9 mouse cellular contexts compared by ENCODE assay signal in genomic region chr12:86973216-86973615, GRCm38 (mm10). TPM values are rescaled to one million over a fixed set of nuclear protein-coding genes. Genes with fewer than 3 reads are reported as not detected.
DNase-seq lines count a peak whose midpoint lies in the region; ATAC-seq and TF ChIP-seq lines count a peak whose summit lies in the region.
"Had no signal": no experiment of that assay in that cellular context is flagged by ENCODE, and none has a peak within 500 bp of the region (broad histone marks: within the 10 kb centered on the region; RNA-seq: fewer than 3 reads in every experiment).

No protein-coding gene starts in this region.

- H3K4me3 ChIP-seq in layer of hippocampus, adult 2 months, result no peak overlapping the region
- no peak overlapping the region for H3K4me3 ChIP-seq in forebrain, embryonic 12.5 days (replicated peaks)
- H3K4me3 ChIP-seq in lung, embryonic 15.5 days, result no peak overlapping the region
- H3K4me3 ChIP-seq in stomach, embryonic 16.5 days (replicated peaks; ENCODE audit: low read length), result no peak overlapping the region

- peaks cover 18% of the 10 kb centered on the region for H3K27me3 ChIP-seq in forebrain, embryonic 12.5 days
- peaks cover 2% of the 10 kb centered on the region for H3K27me3 ChIP-seq in lung, embryonic 15.5 days
- H3K27me3 ChIP-seq in stomach, embryonic 16.5 days (ENCODE audit: control insufficient read depth, insufficient read depth, low read length), result no peaks in the 10 kb centered on the region

- ATAC-seq in forebrain, embryonic 12.5 days (ENCODE audit: low FRiP score), result no peak
- ATAC-seq in lung, embryonic 15.5 days (ENCODE audit: borderline replicate concordance, extremely low read depth, low FRiP score, low TSS enrichment), result peak; percentile 73
- ATAC-seq in stomach, embryonic 16.5 days (ENCODE audit: insufficient read depth, low FRiP score), result peak; percentile 68

- 39% methylated on average over 7 of the region's 7 CpGs for WGBS in forebrain, embryonic 12.5 days
- WGBS in lung, embryonic 15.5 days, result 6% methylated on average over 7 of the region's 7 CpGs
- 10% methylated on average over 7 of the region's 7 CpGs for WGBS in stomach, embryonic 16.5 days

- H3K4me1 ChIP-seq in forebrain, embryonic 12.5 days, result peaks cover 43% of the 10 kb centered on the region
- peaks cover 36% of the 10 kb centered on the region for H3K4me1 ChIP-seq in lung, embryonic 15.5 days
- peaks cover 36% of the 10 kb centered on the region for H3K4me1 ChIP-seq in stomach, embryonic 16.5 days (ENCODE audit: control insufficient read depth, insufficient read depth, low read length)

- no peak overlapping the region for H3K9ac ChIP-seq in forebrain, embryonic 12.5 days
- no peak overlapping the region for H3K9ac ChIP-seq in lung, embryonic 15.5 days
- H3K9ac ChIP-seq in stomach, embryonic 16.5 days (ENCODE audit: low read length), result no peak overlapping the region

- H3K27ac ChIP-seq in layer of hippocampus, adult 2 months, result 0 out of 2 replicates have a peak overlapping the region, but pooled peaks have one; percentile 4
- peak overlapping the region; percentile 78 for H3K27ac ChIP-seq in forebrain, embryonic 12.5 days
- peak overlapping the region; percentile 76 for H3K27ac ChIP-seq in lung, embryonic 15.5 days
- H3K27ac ChIP-seq in stomach, embryonic 16.5 days (ENCODE audit: low read length), result peak overlapping the region; percentile 70

- H3K36me3 ChIP-seq in forebrain, embryonic 12.5 days (replicated peaks), result no peaks in the 10 kb centered on the region
- H3K36me3 ChIP-seq in lung, embryonic 15.5 days, result no peaks in the 10 kb centered on the region
- H3K36me3 ChIP-seq in stomach, embryonic 16.5 days (ENCODE audit: control insufficient read depth, insufficient read depth, low read length), result no peaks in the 10 kb centered on the region

- no peaks in the 10 kb centered on the region for H3K9me3 ChIP-seq in forebrain, embryonic 12.5 days
- no peaks in the 10 kb centered on the region for H3K9me3 ChIP-seq in lung, embryonic 15.5 days
- no peaks in the 10 kb centered on the region for H3K9me3 ChIP-seq in stomach, embryonic 16.5 days (replicated peaks; ENCODE audit: control insufficient read depth, low read length)

- peak in 1 of 2 experiments; percentile 57 for DNase-seq in layer of hippocampus, adult 2 months (ENCODE audit: low spot score in 2 of 2)
- no peak for DNase-seq in layer of hippocampus, adult 9-10 months (ENCODE audit: low spot score)
- peak; percentile 81 for DNase-seq in adrenal gland, adult 2 months
- DNase-seq in kidney, adult 18-20 months, result peak; percentile 84
- DNase-seq in thymus, postnatal 0 days (ENCODE audit: low spot score), result no peak

- no peak overlapping the region for H3K4me2 ChIP-seq in forebrain, embryonic 12.5 days
- H3K4me2 ChIP-seq in lung, embryonic 15.5 days, result no peak overlapping the region
- H3K4me2 ChIP-seq in stomach, embryonic 16.5 days (ENCODE audit: low read depth, low read length), result peak overlapping the region; percentile 10

- no peak for TF ChIP-seq CTCF in layer of hippocampus, adult 2 months (conservative IDR thresholded peaks at IDR 0.05)

RNA-seq across cellular contexts. Expression of gene Zdhhc22, which starts 17.0 kb away (rescaled TPM):
- total RNA-seq in layer of hippocampus, adult 2 months (2021), result 1 to 10 TPM; 8.6 to 9.0 TPM
- total RNA-seq in adrenal gland, adult 2 months (2021), result 1 to 10 TPM; 1.2 to 1.4 TPM
- polyA plus RNA-seq in adrenal gland, adult 2 months (2012; rRNA removed), result 3.1 and 5.2 TPM in 2 replicates
- polyA plus RNA-seq in forebrain, embryonic 12.5 days (2016; fragmentation: Nextera tagmentation; extraction: Ambion mirVana), result 1.1 and 1.6 TPM in 2 replicates
- 0.12 TPM in 1 of 2 replicates, not detected in the other for polyA plus RNA-seq in lung, embryonic 15.5 days (2015; fragmentation: Nextera tagmentation; extraction: Ambion mirVana)
- 0.43 and 0.91 TPM in 2 replicates for polyA plus RNA-seq in stomach, embryonic 16.5 days (2015; fragmentation: Nextera tagmentation; extraction: Ambion mirVana)
- polyA plus RNA-seq in thymus, postnatal 0 days (2015; fragmentation: Nextera tagmentation; extraction: Ambion mirVana), result 0.05 TPM in 2 replicates
- total RNA-seq: gastrocnemius, adult 8-10 months had no signal

RNA-seq across cellular contexts. Expression of gene Cipc, which starts 26.4 kb away (rescaled TPM):
- total RNA-seq in layer of hippocampus, adult 2 months (2021), result 10 to 100 TPM; 73.4 to 83.6 TPM
- total RNA-seq in adrenal gland, adult 2 months (2021), result 10 to 100 TPM; 17.9 to 29.3 TPM
- polyA plus RNA-seq in adrenal gland, adult 2 months (2012; rRNA removed), result 38.5 and 39.8 TPM in 2 replicates
- 49.5 and 51.4 TPM in 2 replicates for polyA plus RNA-seq in forebrain, embryonic 12.5 days (2016; fragmentation: Nextera tagmentation; extraction: Ambion mirVana)
- polyA plus RNA-seq in lung, embryonic 15.5 days (2015; fragmentation: Nextera tagmentation; extraction: Ambion mirVana), result 18.0 and 19.2 TPM in 2 replicates
- 17.8 and 18.1 TPM in 2 replicates for polyA plus RNA-seq in stomach, embryonic 16.5 days (2015; fragmentation: Nextera tagmentation; extraction: Ambion mirVana)
- polyA plus RNA-seq in thymus, postnatal 0 days (2015; fragmentation: Nextera tagmentation; extraction: Ambion mirVana), result 18.8 and 20.1 TPM in 2 replicates

RNA-seq across cellular contexts. Expression of gene Tmem63c, which starts 47.9 kb away (rescaled TPM):
- 10 to 100 TPM; 38.1 to 39.3 TPM for total RNA-seq in layer of hippocampus, adult 2 months (2021)
- total RNA-seq in adrenal gland, adult 2 months (2021), result 1 to 10 TPM; 1.3 to 2.4 TPM
- 1.0 and 1.8 TPM in 2 replicates for polyA plus RNA-seq in adrenal gland, adult 2 months (2012; rRNA removed)
- 1.5 and 1.6 TPM in 2 replicates for polyA plus RNA-seq in forebrain, embryonic 12.5 days (2016; fragmentation: Nextera tagmentation; extraction: Ambion mirVana)
- 0.06 and 0.07 TPM in 2 replicates for polyA plus RNA-seq in lung, embryonic 15.5 days (2015; fragmentation: Nextera tagmentation; extraction: Ambion mirVana)
- 1.2 and 2.1 TPM in 2 replicates for polyA plus RNA-seq in stomach, embryonic 16.5 days (2015; fragmentation: Nextera tagmentation; extraction: Ambion mirVana)
- 0.05 and 0.13 TPM in 2 replicates for polyA plus RNA-seq in thymus, postnatal 0 days (2015; fragmentation: Nextera tagmentation; extraction: Ambion mirVana)

Comparison
In these comparisons a context has a peak if more than half of its experiments do, and no peak if none do; other contexts are left out.
1. DNase-seq: peak in adrenal gland, adult 2 months (single experiment) and kidney, adult 18-20 months (single experiment); none in layer of hippocampus, adult 9-10 months (single experiment) and thymus, postnatal 0 days (single experiment).
2. H3K27ac ChIP-seq: peak in every context shown above with its lines; median percentile 78 in forebrain, embryonic 12.5 days; 76 in lung, embryonic 15.5 days; 70 in stomach, embryonic 16.5 days; 4 in layer of hippocampus, adult 2 months.